Mouse (Mus musculus): ENCODE data around the gene Stom. TPM values are rescaled to one million over a fixed set of nuclear protein-coding genes. Genes with fewer than 3 reads are reported as not detected.

Stom gene
- polyA plus RNA-seq, 1 experiment from 2014 or later: 128 TPM

GRCm38 (mm10) chr2:35291856-35292255 is 44.9 kb downstream of the Stom start:
- DNase-seq: peak; percentile 37
- no peak for ATAC-seq (ENCODE audit: low read depth)

GRCm38 (mm10) chr2:35288758-35289635 is 47.8 kb downstream of the Stom start:
- Histone ChIP-seq H3K27me3 (peaks cover 15% of the 10 kb centered on the region), H3K9ac (no peak overlapping the region), H3K27ac (no peak overlapping the region), H3K9me3 (replicated peaks) (no peaks in the 10 kb centered on the region), H3K4me2 (no peak overlapping the region), H3K4me3 (replicated peaks) (no peak overlapping the region), H3K36me3 (peaks cover 17% of the 10 kb centered on the region), H3K4me1 (replicated peaks) (peaks cover 6% of the 10 kb centered on the region; the same call in 1 of the 2 replicates)
- 33% methylated on average over 13 of the region's 13 CpGs for WGBS (ENCODE audit: insufficient replicate concordance)
- ATAC-seq (ENCODE audit: low read depth): no peak
- DNase-seq: peak; percentile 59

More at GRCm38 (mm10) chr2:35291856-35292255, 44.9 kb downstream of the Stom start:
- H3K9ac ChIP-seq: no peak overlapping the region
- H3K4me1 ChIP-seq (replicated peaks): no peaks in the 10 kb centered on the region; the same call in 1 of the 2 replicates
- H3K4me2 ChIP-seq: no peak overlapping the region
- H3K27ac ChIP-seq: no peak overlapping the region
- no peak overlapping the region for H3K4me3 ChIP-seq (replicated peaks)
- 17% methylated on average over 3 of the region's 3 CpGs for WGBS (ENCODE audit: insufficient replicate concordance)
- H3K27me3 ChIP-seq: no peaks in the 10 kb centered on the region
- peaks cover 23% of the 10 kb centered on the region for H3K36me3 ChIP-seq
- H3K9me3 ChIP-seq (replicated peaks): no peaks in the 10 kb centered on the region

DNA sequence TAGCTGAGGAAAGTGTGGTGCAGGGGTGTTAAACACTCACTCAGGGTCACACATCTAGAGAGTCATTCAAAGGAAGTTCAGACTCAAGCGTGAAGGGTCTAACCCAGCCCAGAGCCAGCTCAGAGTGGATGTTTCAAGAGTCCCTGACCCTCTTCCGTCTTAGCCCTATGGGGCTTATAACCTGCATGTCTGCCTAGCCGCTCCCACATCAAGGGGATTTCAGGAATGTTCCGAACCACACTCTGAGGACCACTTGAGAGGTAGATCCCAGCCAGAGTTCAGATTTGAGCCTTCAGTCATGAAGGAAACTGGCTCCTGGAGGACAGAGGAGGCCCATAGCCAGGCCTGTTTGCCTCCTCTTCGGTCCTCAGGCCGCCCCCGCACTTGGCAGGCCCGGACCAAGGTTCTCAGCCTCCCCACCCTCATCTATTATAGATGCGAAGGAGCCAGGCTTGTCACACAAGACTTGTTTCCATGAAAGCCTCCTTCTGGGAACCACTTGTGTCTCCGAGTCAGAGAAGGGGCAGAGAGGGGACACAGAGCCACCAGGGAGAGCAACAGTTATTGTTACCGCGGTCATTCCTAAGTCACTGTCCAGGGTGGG is 49.7 kb downstream of the Stom start:
- Histone ChIP-seq H3K4me3 (replicated peaks) (no peak overlapping the region), H3K27ac (no peak overlapping the region), H3K4me1 (replicated peaks) (peaks cover 13% of the 10 kb centered on the region), H3K4me2 (no peak overlapping the region), H3K27me3 (peaks cover 34% of the 10 kb centered on the region), H3K9me3 (replicated peaks) (no peaks in the 10 kb centered on the region), H3K9ac (no peak overlapping the region), H3K36me3 (peaks cover 14% of the 10 kb centered on the region; the same call in 1 of the 2 replicates)
- DNase-seq (no peak), ATAC-seq (ENCODE audit: low read depth) (no peak)
- WGBS (ENCODE audit: insufficient replicate concordance): 77% methylated on average over 12 of the region's 12 CpGs

- Histone ChIP-seq H3K4me1 (replicated peaks) (peaks cover 18% of the 10 kb centered on the region), H3K9ac (no peak overlapping the region), H3K9me3 (replicated peaks) (no peaks in the 10 kb centered on the region), H3K27ac (no peak overlapping the region), H3K4me2 (no peak overlapping the region), H3K4me3 (replicated peaks) (no peak overlapping the region), H3K27me3 (peaks cover 53% of the 10 kb centered on the region), H3K36me3 (0 out of 2 replicates have a peak, but pooled peaks cover under 1% of the 10 kb centered on the region)
- no peak for DNase-seq
- ATAC-seq (ENCODE audit: low read depth): no peak
- WGBS (ENCODE audit: insufficient replicate concordance): 60% methylated on average over 5 of the region's 5 CpGs
These were observed 51.6 kb downstream of the Stom start for GRCm38 (mm10) chr2:35285209-35285608.

- H3K4me2 ChIP-seq: peak overlapping the region; percentile 62
- H3K4me3 ChIP-seq (replicated peaks): no peak overlapping the region
- 55% methylated on average over 4 of the region's 4 CpGs for WGBS (ENCODE audit: insufficient replicate concordance)
- no peaks in the 10 kb centered on the region for H3K36me3 ChIP-seq
- peaks cover 54% of the 10 kb centered on the region for H3K27me3 ChIP-seq
- ATAC-seq (ENCODE audit: low read depth) (no peak), DNase-seq (no peak)
- H3K4me1 ChIP-seq (replicated peaks): peaks cover 18% of the 10 kb centered on the region
- H3K9me3 ChIP-seq (replicated peaks): no peaks in the 10 kb centered on the region
- H3K27ac ChIP-seq: no peak overlapping the region
- H3K9ac ChIP-seq: no peak overlapping the region
These were observed 52.8 kb downstream of the Stom start for GRCm38 (mm10) chr2:35283997-35284396.

DNA sequence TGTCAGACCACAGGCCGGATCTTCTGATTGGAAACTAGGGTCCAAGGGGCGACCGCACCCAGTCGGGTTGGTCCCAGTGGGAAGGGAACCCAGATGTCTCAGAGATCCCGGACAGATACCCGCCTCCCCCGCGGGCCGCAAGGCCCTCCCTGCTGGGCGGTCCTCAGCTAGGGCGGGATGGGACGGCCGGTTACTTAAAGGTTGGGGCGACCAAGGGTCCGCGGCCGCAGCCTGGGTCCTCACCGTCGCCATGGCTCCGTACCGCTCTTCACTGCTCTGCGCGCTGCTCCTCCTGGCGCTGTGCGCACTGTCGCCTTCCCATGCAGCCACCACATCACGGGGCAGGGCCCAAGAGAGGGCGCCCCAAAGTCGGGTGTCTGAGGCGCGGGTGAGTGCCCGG is 54.6 kb downstream of the Stom start:
- DNase-seq (no peak), ATAC-seq (ENCODE audit: low read depth) (peak; percentile 38)
- no peak overlapping the region for H3K27ac ChIP-seq
- peak overlapping the region; percentile 53 for H3K4me3 ChIP-seq (replicated peaks)
- peaks cover 54% of the 10 kb centered on the region for H3K27me3 ChIP-seq
- H3K9ac ChIP-seq: peak overlapping the region; percentile 44
- 3% methylated on average over 32 of the region's 32 CpGs for WGBS (ENCODE audit: insufficient replicate concordance)
- H3K4me2 ChIP-seq: peak overlapping the region; percentile 62
- H3K9me3 ChIP-seq (replicated peaks): no peaks in the 10 kb centered on the region
- H3K36me3 ChIP-seq: no peaks in the 10 kb centered on the region
- peaks cover 18% of the 10 kb centered on the region for H3K4me1 ChIP-seq (replicated peaks)

DNA sequence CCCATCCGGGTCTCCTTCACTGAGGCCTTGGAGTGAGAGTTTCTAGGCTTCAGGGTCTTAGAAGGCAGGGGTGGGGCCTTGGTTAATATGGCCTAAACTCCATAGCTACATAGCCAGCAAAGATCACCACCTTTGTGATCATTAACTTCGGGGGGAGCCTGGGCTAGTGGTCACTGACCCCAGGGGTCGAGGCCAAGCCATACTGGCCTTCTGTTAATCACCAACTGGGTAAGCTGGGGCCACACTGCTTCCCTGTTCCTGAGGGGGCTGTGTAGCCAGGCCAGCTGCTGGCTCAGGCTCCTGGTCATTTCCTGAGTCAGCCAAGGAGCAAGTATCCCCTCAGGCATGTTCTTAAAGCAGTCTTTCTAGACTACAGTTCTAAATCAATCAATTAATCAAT is 56.8 kb downstream of the Stom start:
- H3K9ac ChIP-seq: no peak overlapping the region
- no peak overlapping the region for H3K4me3 ChIP-seq (replicated peaks)
- WGBS (ENCODE audit: insufficient replicate concordance): 41% methylated on average over 3 of the region's 3 CpGs
- no peak for DNase-seq
- peak; percentile 49 for ATAC-seq (ENCODE audit: low read depth)
- H3K4me2 ChIP-seq: no peak overlapping the region
- no peak overlapping the region for H3K27ac ChIP-seq
- peaks cover 49% of the 10 kb centered on the region for H3K27me3 ChIP-seq
- peaks cover 18% of the 10 kb centered on the region for H3K4me1 ChIP-seq (replicated peaks)
- H3K36me3 ChIP-seq: no peaks in the 10 kb centered on the region
- H3K9me3 ChIP-seq (replicated peaks): no peaks in the 10 kb centered on the region

DNA sequence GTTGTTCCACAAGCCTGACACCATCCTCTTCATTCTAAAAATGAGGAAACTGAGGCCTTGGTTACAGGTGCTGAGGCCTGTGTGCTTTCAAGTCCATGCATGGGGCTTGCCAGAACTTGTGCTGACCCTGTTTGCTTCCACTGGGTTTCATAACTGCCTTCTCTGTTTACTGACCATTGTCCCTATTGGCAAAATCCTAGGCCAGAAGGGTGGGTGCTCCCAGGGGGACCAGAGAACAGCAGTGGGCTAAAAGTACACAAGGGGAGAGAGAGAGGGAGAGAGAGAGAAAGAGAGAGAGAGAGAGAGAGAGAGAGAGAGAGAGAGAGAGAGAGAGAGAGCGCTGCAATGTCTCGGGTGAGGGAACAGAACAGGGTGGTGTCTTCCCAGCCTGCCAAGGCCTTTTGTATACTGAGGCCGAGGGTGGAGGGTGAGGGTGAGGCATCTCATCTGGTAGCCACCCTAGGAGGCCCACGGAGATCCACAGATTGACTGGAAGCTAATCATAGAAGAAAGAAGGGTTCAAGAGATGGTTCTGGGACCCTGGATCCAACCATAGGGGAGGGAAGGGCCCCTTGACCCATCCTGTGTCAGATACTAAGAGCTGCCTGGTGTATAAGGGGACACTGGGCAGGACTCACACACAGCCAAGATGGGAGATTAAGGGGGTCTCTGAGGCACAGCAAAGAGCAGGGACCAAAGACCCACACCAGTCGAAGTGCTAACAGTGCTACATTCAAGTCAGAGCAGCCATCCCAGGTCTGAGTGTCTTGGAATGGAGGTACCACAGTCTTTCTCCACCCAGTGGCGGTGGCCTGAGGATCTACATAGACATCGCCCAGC is 58.2 kb downstream of the Stom start:
- ATAC-seq (ENCODE audit: low read depth) (no peak), DNase-seq (no peak)
- WGBS (ENCODE audit: insufficient replicate concordance): 61% methylated on average over 7 of the region's 7 CpGs
- no peaks in the 10 kb centered on the region for H3K36me3 ChIP-seq
- H3K27ac ChIP-seq: peak overlapping the region; percentile 11; the same call in 1 of the 2 replicates
- H3K9me3 ChIP-seq (replicated peaks): no peaks in the 10 kb centered on the region
- no peak overlapping the region for H3K4me3 ChIP-seq (replicated peaks)
- H3K4me1 ChIP-seq (replicated peaks): peaks cover 14% of the 10 kb centered on the region
- no peak overlapping the region for H3K4me2 ChIP-seq
- H3K27me3 ChIP-seq: peaks cover 35% of the 10 kb centered on the region
- H3K9ac ChIP-seq: no peak overlapping the region

DNA sequence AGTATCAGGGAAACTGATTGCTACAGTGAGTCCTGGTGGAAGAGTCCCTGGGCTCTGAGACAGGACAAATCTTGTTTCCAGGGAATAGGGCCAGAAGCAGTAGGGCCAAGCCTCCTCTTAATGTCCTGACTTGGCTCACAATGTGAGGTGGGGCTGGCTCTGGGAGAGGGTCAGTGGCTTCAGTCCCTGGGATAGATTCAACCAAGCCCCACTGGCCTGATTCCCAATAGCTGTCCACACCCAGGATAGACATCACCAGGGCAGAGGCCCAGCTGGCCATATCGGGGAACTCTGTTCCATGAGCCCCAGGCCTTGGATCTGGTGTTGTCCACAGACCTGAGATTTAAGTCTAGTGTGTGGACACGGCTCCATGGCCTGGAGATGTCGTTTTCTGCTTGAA is 59.1 kb downstream of the Stom start:
- no peak overlapping the region for H3K27ac ChIP-seq
- no peaks in the 10 kb centered on the region for H3K36me3 ChIP-seq
- DNase-seq: no peak
- WGBS (ENCODE audit: insufficient replicate concordance): 45% methylated on average over 3 of the region's 3 CpGs
- no peak overlapping the region for H3K9ac ChIP-seq
- ATAC-seq (ENCODE audit: low read depth): no peak
- no peak overlapping the region for H3K4me2 ChIP-seq
- peaks cover 26% of the 10 kb centered on the region for H3K27me3 ChIP-seq
- no peaks in the 10 kb centered on the region for H3K9me3 ChIP-seq (replicated peaks)
- peaks cover 14% of the 10 kb centered on the region for H3K4me1 ChIP-seq (replicated peaks)
- no peak overlapping the region for H3K4me3 ChIP-seq (replicated peaks)

- DNase-seq (no peak), ATAC-seq (ENCODE audit: low read depth) (no peak)
- 54% methylated on average over 2 of the region's 2 CpGs for WGBS (ENCODE audit: insufficient replicate concordance)
- no peak overlapping the region for H3K27ac ChIP-seq
- H3K36me3 ChIP-seq: no peaks in the 10 kb centered on the region
- H3K4me2 ChIP-seq: no peak overlapping the region
- peaks cover 7% of the 10 kb centered on the region for H3K4me1 ChIP-seq (replicated peaks)
- no peaks in the 10 kb centered on the region for H3K9me3 ChIP-seq (replicated peaks)
- H3K9ac ChIP-seq: no peak overlapping the region
- no peak overlapping the region for H3K4me3 ChIP-seq (replicated peaks)
- H3K27me3 ChIP-seq: 0 out of 2 replicates have a peak, but pooled peaks cover 3% of the 10 kb centered on the region
These were observed 63.2 kb downstream of the Stom start for GRCm38 (mm10) chr2:35273536-35273935.

GRCm38 (mm10) chr2:35272881-35273280 is 63.9 kb downstream of the Stom start:
- Histone ChIP-seq H3K9me3 (replicated peaks) (no peaks in the 10 kb centered on the region), H3K4me3 (replicated peaks) (no peak overlapping the region), H3K4me1 (replicated peaks) (peaks cover 11% of the 10 kb centered on the region), H3K27me3 (0 out of 2 replicates have a peak, but pooled peaks cover 3% of the 10 kb centered on the region), H3K4me2 (no peak overlapping the region), H3K36me3 (no peaks in the 10 kb centered on the region), H3K9ac (no peak overlapping the region), H3K27ac (no peak overlapping the region)
- ATAC-seq (ENCODE audit: low read depth): no peak
- DNase-seq: no peak
- 64% methylated on average over 6 of the region's 6 CpGs for WGBS (ENCODE audit: insufficient replicate concordance)

All from liver, embryonic 13.5 days (tissue).